Mouse (Mus musculus): ENCODE measurements around the gene Appbp2. TPM values are rescaled to one million over a fixed set of nuclear protein-coding genes. Genes with fewer than 3 reads are reported as not detected.

Appbp2 gene
- polyA plus RNA-seq, 1 experiment from 2014 or later = 47.0 TPM

GRCm38 (mm10) chr11:85206231-85206630 is 28.7 kb downstream of the Appbp2 start:
- no peak overlapping the region for H3K9ac ChIP-seq (ENCODE audit: low read depth, low read length)
- H3K4me2 ChIP-seq (ENCODE audit: low read length) = no peak overlapping the region
- no peaks in the 10 kb centered on the region for H3K9me3 ChIP-seq (ENCODE audit: control insufficient read depth, low read length)
- H3K27me3 ChIP-seq (replicated peaks; ENCODE audit: control insufficient read depth, insufficient read depth, low read length) = no peaks in the 10 kb centered on the region
- peaks cover 26% of the 10 kb centered on the region for H3K36me3 ChIP-seq (ENCODE audit: control insufficient read depth, insufficient read depth, low read length)
- H3K4me3 ChIP-seq (ENCODE audit: low read length) = no peak overlapping the region
- no peak overlapping the region for H3K27ac ChIP-seq (ENCODE audit: low read depth, low read length)
- no peak for ATAC-seq
- no peaks in the 10 kb centered on the region for H3K4me1 ChIP-seq (ENCODE audit: control insufficient read depth, insufficient read depth, low read depth, low read length)

GRCm38 (mm10) chr11:85198906-85199305 is 36.0 kb downstream of the Appbp2 start:
- Histone ChIP-seq H3K27me3 (replicated peaks; ENCODE audit: control insufficient read depth, insufficient read depth, low read length) (no peaks in the 10 kb centered on the region), H3K36me3 (ENCODE audit: control insufficient read depth, insufficient read depth, low read length) (peaks cover 38% of the 10 kb centered on the region), H3K9me3 (ENCODE audit: control insufficient read depth, low read length) (no peaks in the 10 kb centered on the region), H3K4me2 (ENCODE audit: low read length) (no peak overlapping the region), H3K27ac (ENCODE audit: low read depth, low read length) (no peak overlapping the region), H3K4me3 (ENCODE audit: low read length) (no peak overlapping the region), H3K9ac (ENCODE audit: low read depth, low read length) (no peak overlapping the region), H3K4me1 (ENCODE audit: control insufficient read depth, insufficient read depth, low read depth, low read length) (no peaks in the 10 kb centered on the region)
- WGBS = 79% methylated on average over 2 of the region's 2 CpGs
- no peak for ATAC-seq

- Histone ChIP-seq H3K9me3 (ENCODE audit: control insufficient read depth, low read length) (no peaks in the 10 kb centered on the region), H3K4me1 (ENCODE audit: control insufficient read depth, insufficient read depth, low read depth, low read length) (no peaks in the 10 kb centered on the region), H3K36me3 (ENCODE audit: control insufficient read depth, insufficient read depth, low read length) (peaks cover 52% of the 10 kb centered on the region), H3K4me3 (ENCODE audit: low read length) (no peak overlapping the region), H3K9ac (ENCODE audit: low read depth, low read length) (no peak overlapping the region), H3K27me3 (replicated peaks; ENCODE audit: control insufficient read depth, insufficient read depth, low read length) (no peaks in the 10 kb centered on the region), H3K27ac (ENCODE audit: low read depth, low read length) (no peak overlapping the region), H3K4me2 (ENCODE audit: low read length) (no peak overlapping the region)
- 93% methylated on average over 9 of the region's 9 CpGs for WGBS
- no peak for ATAC-seq
These were observed 38.9 kb downstream of the Appbp2 start for GRCm38 (mm10) chr11:85196046-85196445.

- Histone ChIP-seq H3K36me3 (ENCODE audit: control insufficient read depth, insufficient read depth, low read length) (peaks cover 46% of the 10 kb centered on the region), H3K27ac (ENCODE audit: low read depth, low read length) (no peak overlapping the region), H3K27me3 (replicated peaks; ENCODE audit: control insufficient read depth, insufficient read depth, low read length) (no peaks in the 10 kb centered on the region), H3K4me1 (ENCODE audit: control insufficient read depth, insufficient read depth, low read depth, low read length) (no peaks in the 10 kb centered on the region), H3K4me3 (ENCODE audit: low read length) (no peak overlapping the region), H3K4me2 (ENCODE audit: low read length) (no peak overlapping the region), H3K9me3 (ENCODE audit: control insufficient read depth, low read length) (no peaks in the 10 kb centered on the region), H3K9ac (ENCODE audit: low read depth, low read length) (no peak overlapping the region)
- ATAC-seq = no peak
- 95% methylated on average over 11 of the region's 11 CpGs for WGBS
These were observed 40.7 kb downstream of the Appbp2 start for GRCm38 (mm10) chr11:85194206-85194605.

GRCm38 (mm10) chr11:85190741-85191140 is 44.2 kb downstream of the Appbp2 start:
- WGBS = 95% methylated on average over 12 of the region's 12 CpGs
- ATAC-seq = no peak

GRCm38 (mm10) chr11:85189110-85189509 is 45.8 kb downstream of the Appbp2 start:
- Histone ChIP-seq H3K27me3 (replicated peaks; ENCODE audit: control insufficient read depth, insufficient read depth, low read length) (no peaks in the 10 kb centered on the region), H3K4me2 (ENCODE audit: low read length) (no peak overlapping the region), H3K9ac (ENCODE audit: low read depth, low read length) (no peak overlapping the region), H3K9me3 (ENCODE audit: control insufficient read depth, low read length) (no peaks in the 10 kb centered on the region), H3K36me3 (ENCODE audit: control insufficient read depth, insufficient read depth, low read length) (peaks cover 26% of the 10 kb centered on the region), H3K4me3 (ENCODE audit: low read length) (no peak overlapping the region), H3K27ac (ENCODE audit: low read depth, low read length) (no peak overlapping the region), H3K4me1 (ENCODE audit: control insufficient read depth, insufficient read depth, low read depth, low read length) (no peaks in the 10 kb centered on the region)
- ATAC-seq = no peak
- 98% methylated on average over 4 of the region's 4 CpGs for WGBS

More at GRCm38 (mm10) chr11:85190741-85191140, 44.2 kb downstream of the Appbp2 start:
- Histone ChIP-seq H3K9me3 (ENCODE audit: control insufficient read depth, low read length) (no peaks in the 10 kb centered on the region), H3K27me3 (replicated peaks; ENCODE audit: control insufficient read depth, insufficient read depth, low read length) (no peaks in the 10 kb centered on the region), H3K4me1 (ENCODE audit: control insufficient read depth, insufficient read depth, low read depth, low read length) (no peaks in the 10 kb centered on the region), H3K27ac (ENCODE audit: low read depth, low read length) (no peak overlapping the region), H3K9ac (ENCODE audit: low read depth, low read length) (no peak overlapping the region), H3K4me2 (ENCODE audit: low read length) (no peak overlapping the region), H3K36me3 (ENCODE audit: control insufficient read depth, insufficient read depth, low read length) (peaks cover 42% of the 10 kb centered on the region), H3K4me3 (ENCODE audit: low read length) (no peak overlapping the region)

- Histone ChIP-seq H3K4me1 (ENCODE audit: control insufficient read depth, insufficient read depth, low read depth, low read length) (peaks cover 3% of the 10 kb centered on the region; the same call in 1 of the 2 replicates), H3K36me3 (ENCODE audit: control insufficient read depth, insufficient read depth, low read length) (peaks cover 2% of the 10 kb centered on the region; the same call in 1 of the 2 replicates), H3K27me3 (replicated peaks; ENCODE audit: control insufficient read depth, insufficient read depth, low read length) (no peaks in the 10 kb centered on the region), H3K9ac (ENCODE audit: low read depth, low read length) (no peak overlapping the region), H3K4me2 (ENCODE audit: low read length) (no peak overlapping the region), H3K4me3 (ENCODE audit: low read length) (no peak overlapping the region), H3K9me3 (ENCODE audit: control insufficient read depth, low read length) (no peaks in the 10 kb centered on the region), H3K27ac (ENCODE audit: low read depth, low read length) (no peak overlapping the region)
- WGBS = 90% methylated on average over 6 of the region's 6 CpGs
- no peak for ATAC-seq
These were observed 50.1 kb downstream of the Appbp2 start for GRCm38 (mm10) chr11:85184839-85185238.

- Histone ChIP-seq H3K9me3 (ENCODE audit: control insufficient read depth, low read length) (no peaks in the 10 kb centered on the region), H3K4me3 (ENCODE audit: low read length) (no peak overlapping the region), H3K27me3 (replicated peaks; ENCODE audit: control insufficient read depth, insufficient read depth, low read length) (no peaks in the 10 kb centered on the region), H3K9ac (ENCODE audit: low read depth, low read length) (no peak overlapping the region), H3K27ac (ENCODE audit: low read depth, low read length) (no peak overlapping the region), H3K4me2 (ENCODE audit: low read length) (no peak overlapping the region), H3K4me1 (ENCODE audit: control insufficient read depth, insufficient read depth, low read depth, low read length) (peaks cover 3% of the 10 kb centered on the region; the same call in 1 of the 2 replicates), H3K36me3 (ENCODE audit: control insufficient read depth, insufficient read depth, low read length) (no peaks in the 10 kb centered on the region; the same call in 1 of the 2 replicates)
- 68% methylated on average over 5 of the region's 5 CpGs for WGBS
- no peak for ATAC-seq
These were observed 50.8 kb downstream of the Appbp2 start for GRCm38 (mm10) chr11:85184082-85184481.

GRCm38 (mm10) chr11:85183284-85183779 is 51.6 kb downstream of the Appbp2 start:
- H3K9ac ChIP-seq (ENCODE audit: low read depth, low read length) = peak overlapping the region; percentile 65
- H3K4me2 ChIP-seq (ENCODE audit: low read length) = peak overlapping the region; percentile 71
- no peak; the same call in 1 of the 2 replicates for ATAC-seq
- no peaks in the 10 kb centered on the region for H3K27me3 ChIP-seq (replicated peaks; ENCODE audit: control insufficient read depth, insufficient read depth, low read length)
- 21% methylated on average over 13 of the region's 13 CpGs for WGBS
- peaks cover 3% of the 10 kb centered on the region; the same call in 1 of the 2 replicates for H3K4me1 ChIP-seq (ENCODE audit: control insufficient read depth, insufficient read depth, low read depth, low read length)
- H3K27ac ChIP-seq (ENCODE audit: low read depth, low read length) = peak overlapping the region; percentile 59
- H3K9me3 ChIP-seq (ENCODE audit: control insufficient read depth, low read length) = no peaks in the 10 kb centered on the region
- no peaks in the 10 kb centered on the region for H3K36me3 ChIP-seq (ENCODE audit: control insufficient read depth, insufficient read depth, low read length)
- H3K4me3 ChIP-seq (ENCODE audit: low read length) = peak overlapping the region; percentile 43

All from hindbrain, embryonic 16.5 days (tissue).